Mouse (Mus musculus) heart, postnatal 36 days (tissue): ENCODE measurements at regions not wholly inside any gene's neighbourhood (a gene's known extent, or its start where the extent isn't known, plus 50 kb on each side); places are given as distances from the start of the nearest gene placed in this dataset.
A peak's percentile ranks its signal among the peaks of the same experiment; 100 is the strongest.

ENCODE experiments used
- DNase-seq, 2 experiments: peaks; one replicate each; pipeline ENCODE4 v3.0.0; 2021 to 2022
- intact Hi-C: fragments of 180-260 bp; cut with DNase I; formaldehyde crosslinking; loops from one replicate; pipeline ENCODE4 v1.15.1; 2025

DNA sequence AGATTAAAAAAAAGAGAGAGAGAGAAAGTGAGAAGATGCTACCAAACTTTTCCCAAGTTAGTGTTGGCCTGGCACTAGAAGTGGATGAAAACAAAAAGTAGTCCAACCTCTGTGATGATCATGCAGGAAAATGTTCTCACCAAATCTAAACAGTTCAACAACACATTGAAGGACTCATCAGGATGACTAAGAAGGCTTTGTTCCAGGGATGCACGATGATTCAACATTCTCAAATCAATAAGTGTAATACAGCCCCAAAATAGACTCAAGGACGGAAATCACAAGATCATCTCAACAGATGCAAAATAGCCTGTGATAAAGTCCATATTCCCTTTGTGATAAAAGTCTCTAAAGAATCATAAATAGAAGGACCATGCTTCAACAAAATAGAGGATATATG lies 106.3 kb downstream of the Cysltr2 start:
- intact Hi-C loops: no loop called here
- no peak for DNase-seq

DNA sequence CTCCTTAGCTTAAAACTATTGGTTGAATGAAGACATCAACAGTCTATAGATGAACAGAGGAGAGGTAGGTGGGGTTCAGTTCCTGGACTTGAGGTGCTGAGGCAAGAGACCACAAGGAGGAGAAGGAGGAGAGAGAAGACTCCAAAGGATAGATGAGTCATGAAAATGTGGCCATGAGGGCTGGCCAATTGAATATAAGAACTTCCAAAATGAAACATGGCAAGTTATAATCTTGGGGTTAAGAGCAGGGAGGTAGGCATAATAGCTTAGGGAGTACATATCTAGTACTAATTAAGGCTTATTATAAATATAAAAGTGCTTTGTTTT lies 109.9 kb downstream of the Cysltr2 start:
- intact Hi-C loops: no loop called here
- no peak for DNase-seq

- intact Hi-C loops: no loop called here
- DNase-seq: no peak
Measured at GRCm38 (mm10) chr14:72938382-72939066, 110.4 kb downstream of the Cysltr2 start.

GRCm38 (mm10) chr14:72933598-72933997 lies 115.3 kb downstream of the Cysltr2 start:
- intact Hi-C loops: no loop called here

GRCm38 (mm10) chr14:72932296-72932695 lies 116.6 kb downstream of the Cysltr2 start:
- intact Hi-C loops: no loop called here
- peak in 1 of 2 experiments; percentile 29 for DNase-seq

More at GRCm38 (mm10) chr14:72933598-72933997, 115.3 kb downstream of the Cysltr2 start:
- DNase-seq: no peak

GRCm38 (mm10) chr14:72901171-72901926 lies 147.6 kb downstream of the Cysltr2 start:
- intact Hi-C loops: no loop called here
- no peak for DNase-seq

- intact Hi-C loops: no loop called here
- DNase-seq: no peak
Measured at GRCm38 (mm10) chr14:72899630-72900029, 149.3 kb downstream of the Cysltr2 start.

DNA sequence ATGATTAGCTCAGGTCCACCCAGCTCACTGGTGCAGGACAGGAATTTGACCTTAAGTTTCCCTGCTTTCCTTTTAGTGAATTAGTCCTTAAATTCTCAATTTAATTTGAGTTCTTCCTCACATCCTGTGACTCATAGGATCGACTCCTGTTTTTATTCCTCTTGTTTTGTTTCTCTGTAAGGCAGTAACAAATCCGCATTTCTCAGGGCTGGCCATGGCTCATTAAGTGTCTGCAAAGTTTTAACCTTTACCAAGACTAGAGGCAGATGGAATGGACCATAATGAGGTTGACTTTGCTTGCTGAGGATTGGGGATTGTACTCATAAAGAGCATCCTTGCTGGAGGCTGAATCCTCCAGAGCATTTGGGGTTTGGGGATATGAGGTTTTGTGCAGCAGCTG lies 156.6 kb downstream of the Cysltr2 start:
- intact Hi-C loops: no loop called here
- DNase-seq: no peak

- intact Hi-C loops: no loop called here
- DNase-seq: no peak
Measured at GRCm38 (mm10) chr14:72889663-72890062, 159.3 kb downstream of the Cysltr2 start.

DNA sequence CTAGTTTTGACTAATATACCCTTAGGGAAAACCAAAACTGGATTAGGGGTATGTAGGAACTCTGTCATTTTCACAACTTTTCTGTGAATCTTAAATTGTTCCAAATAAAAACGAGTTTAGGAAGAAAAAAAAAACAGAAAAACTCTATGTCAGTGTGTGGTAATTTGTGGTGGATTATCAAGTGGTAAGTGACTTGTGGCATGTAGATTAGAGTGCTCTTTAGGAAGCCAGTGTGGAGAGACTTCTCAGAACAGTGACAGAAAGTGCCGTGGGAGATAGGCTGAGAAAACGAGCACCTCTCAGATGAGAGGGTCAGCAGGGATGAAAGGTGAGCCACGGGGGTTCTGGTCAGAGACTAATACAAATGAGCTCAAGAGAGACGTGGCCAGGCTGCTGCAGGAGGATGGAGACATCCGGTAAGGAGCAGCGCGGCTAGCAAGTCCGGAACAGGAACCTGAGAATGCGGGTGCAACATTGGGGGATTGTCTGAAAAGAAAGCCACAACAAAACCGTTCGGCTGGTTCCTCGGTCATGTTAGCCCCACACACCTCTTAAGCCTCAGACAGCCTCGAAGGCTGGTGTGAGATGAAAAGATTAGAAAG lies 161.3 kb downstream of the Cysltr2 start:
- peak in 1 of 2 experiments; percentile 5 for DNase-seq
- intact Hi-C loops: no loop called here

- intact Hi-C loops: no loop called here
- peak in 1 of 2 experiments; percentile 10 for DNase-seq
Measured at GRCm38 (mm10) chr14:72886935-72887369, 162.0 kb downstream of the Cysltr2 start.

DNA sequence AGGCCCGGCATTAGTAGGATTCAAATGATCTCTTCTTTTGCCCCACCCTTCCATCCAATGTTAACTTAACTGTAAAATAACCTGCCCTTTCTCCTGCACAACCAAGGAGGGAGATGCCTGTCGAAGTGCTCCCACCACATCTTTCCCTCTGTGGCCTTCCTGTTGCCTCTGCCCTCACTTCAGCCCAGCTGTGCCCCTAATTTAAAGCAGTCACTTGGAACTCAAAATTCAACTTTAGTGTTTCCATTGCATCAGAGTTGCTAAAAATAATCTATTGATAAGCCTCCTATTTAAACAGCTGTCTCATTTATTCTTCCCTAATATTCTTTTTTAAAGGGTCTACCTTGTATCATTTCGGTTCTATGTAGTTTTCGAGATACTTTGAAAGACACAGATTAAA lies 163.1 kb downstream of the Cysltr2 start:
- DNase-seq: no peak
- intact Hi-C loops: no loop called here

DNA sequence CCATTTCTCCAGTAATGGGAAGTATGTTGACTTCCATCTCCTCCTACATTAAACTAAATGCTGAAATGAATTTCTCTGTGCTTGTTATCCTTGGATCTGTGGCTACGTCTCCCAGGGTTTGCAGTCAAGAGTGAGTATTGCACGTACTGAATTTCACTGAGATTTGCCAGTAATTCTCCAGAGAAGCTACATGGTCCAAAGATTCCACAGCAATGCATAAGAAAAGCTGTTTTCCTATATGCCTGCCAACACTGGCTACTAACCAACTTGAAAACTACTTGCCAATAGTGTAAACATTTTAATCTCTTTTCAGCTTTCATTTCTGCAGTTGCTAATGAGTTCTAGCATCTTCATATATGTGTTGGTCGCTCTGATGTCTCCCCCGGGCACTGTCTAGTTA lies 164.4 kb downstream of the Cysltr2 start:
- DNase-seq: no peak
- intact Hi-C loops: no loop called here

- peak in 1 of 2 experiments; percentile 4 for DNase-seq
- intact Hi-C loops: no loop called here
Measured at GRCm38 (mm10) chr14:72877132-72877531, 167.3 kb upstream of the Fndc3a start.

GRCm38 (mm10) chr14:72873494-72873893 lies 163.7 kb upstream of the Fndc3a start:
- DNase-seq: no peak
- intact Hi-C loops: no loop called here

DNA sequence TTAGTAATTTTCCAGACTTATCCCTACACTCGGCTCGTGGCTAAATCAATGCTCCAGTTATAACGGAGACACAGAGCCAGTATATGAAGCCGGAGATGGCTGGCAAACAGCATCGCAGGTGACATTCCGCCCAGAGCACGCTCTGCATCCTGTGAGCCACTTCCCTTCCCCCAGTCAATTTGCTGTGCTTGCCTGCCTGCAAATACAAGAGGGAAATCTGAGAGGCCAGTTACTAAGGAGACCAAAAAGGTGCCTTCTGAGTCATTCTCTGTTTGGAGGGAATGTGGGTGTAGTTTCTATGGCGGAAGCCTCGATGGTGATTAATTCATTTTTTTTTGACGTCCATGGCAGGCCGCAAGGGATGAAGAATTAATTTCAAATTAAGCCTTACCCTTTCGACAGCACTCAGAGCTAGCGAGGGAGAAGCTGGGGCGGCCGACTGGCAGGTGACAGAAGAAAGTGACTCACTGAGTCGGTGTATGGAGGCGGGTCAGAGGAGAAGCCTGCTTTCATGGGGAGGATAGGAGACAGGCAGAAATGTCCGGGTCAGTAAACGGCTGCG lies 159.5 kb upstream of the Fndc3a start:
- intact Hi-C loops: no loop called here
- no peak for DNase-seq

GRCm38 (mm10) chr14:72866896-72867295 lies 157.1 kb upstream of the Fndc3a start:
- intact Hi-C loops: no loop called here

GRCm38 (mm10) chr14:72865531-72865930 lies 155.7 kb upstream of the Fndc3a start:
- no peak for DNase-seq
- intact Hi-C loops: no loop called here

More at GRCm38 (mm10) chr14:72866896-72867295, 157.1 kb upstream of the Fndc3a start:
- DNase-seq: no peak

- intact Hi-C loops: no loop called here
- DNase-seq: no peak
Measured at GRCm38 (mm10) chr14:72864792-72865191, 155.0 kb upstream of the Fndc3a start.

DNA sequence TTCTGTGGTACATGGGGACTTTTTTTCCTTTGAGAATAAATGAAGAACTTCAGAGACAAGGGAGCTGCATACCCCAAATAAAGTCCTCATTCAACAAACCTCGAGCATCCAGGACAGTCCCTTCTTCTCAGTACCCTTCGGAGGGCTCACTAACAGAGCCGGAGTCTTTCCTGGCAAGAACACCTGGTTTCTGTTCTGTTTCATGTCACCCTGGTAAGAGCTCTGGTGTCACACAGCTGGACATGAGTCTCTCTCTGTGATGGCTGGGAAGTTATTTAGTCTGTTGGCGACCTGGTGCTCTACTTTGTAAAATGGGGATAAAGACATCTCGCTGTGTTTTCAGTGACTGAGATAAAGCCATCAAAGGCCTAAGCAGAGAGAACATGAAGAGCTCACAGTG lies 154.3 kb upstream of the Fndc3a start:
- no peak for DNase-seq
- intact Hi-C loops: no loop called here

DNA sequence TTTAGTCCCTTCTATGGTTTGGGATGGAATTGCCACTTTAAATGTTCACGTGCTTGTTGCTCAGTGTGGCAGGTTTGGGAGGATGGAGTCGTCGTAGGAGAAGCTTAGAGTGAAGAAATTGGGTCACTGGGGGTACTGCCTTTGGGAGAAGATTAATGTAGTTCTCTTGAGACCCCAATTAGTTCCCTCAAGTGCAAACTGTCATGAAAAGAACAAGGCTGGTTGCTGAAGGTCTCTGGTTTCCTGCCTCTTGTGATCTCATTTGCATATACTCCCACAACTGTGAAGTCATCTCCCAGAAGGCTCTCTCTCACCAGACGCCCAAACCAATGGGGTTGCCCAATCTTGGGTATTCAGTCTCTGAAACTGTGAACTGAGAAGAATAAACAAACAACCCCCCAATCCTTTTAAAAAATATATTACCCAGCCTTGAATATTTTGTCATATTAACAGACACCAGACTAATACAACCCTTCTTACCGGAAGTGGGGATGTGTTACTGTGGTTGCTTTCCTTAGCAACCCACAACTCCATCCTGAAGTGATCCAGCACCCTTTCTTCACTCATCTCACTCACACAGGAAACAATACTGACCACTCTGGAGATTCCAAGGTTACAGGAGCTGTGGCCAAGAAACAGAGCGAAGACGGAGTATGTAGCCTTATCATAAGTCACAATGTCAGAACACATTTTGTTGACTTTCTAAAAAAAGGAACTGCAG lies 153.2 kb upstream of the Fndc3a start:
- intact Hi-C loops: no loop called here
- DNase-seq: no peak
